13 mouse cellular contexts compared by ENCODE assay signal in genomic region chr17:28363507-28363906, GRCm38 (mm10). TPM values are rescaled to one million over a fixed set of nuclear protein-coding genes. Genes with fewer than 3 reads are reported as not detected.
A peak's percentile ranks its signal among the peaks of the same experiment; 100 is the strongest.
DNase-seq lines count a peak whose midpoint lies in the region; ATAC-seq and TF ChIP-seq lines count a peak whose summit lies in the region.
"Had no signal": no experiment of that assay in that cellular context is flagged by ENCODE, and none has a peak within 500 bp of the region (broad histone marks: within the 10 kb centered on the region; RNA-seq: fewer than 3 reads in every experiment).

No protein-coding gene starts in this region.

- TF ChIP-seq POLR2A in MEL (IDR thresholded peaks at IDR 0.05; ENCODE audit: control insufficient read depth in 1 of 2, insufficient read depth in 1 of 2, low read depth in 1 of 2, low read length in 2 of 2, poor library complexity in 1 of 2) = no peak

- no peak overlapping the region for H3K9ac ChIP-seq in forebrain, embryonic 13.5 days
- no peak overlapping the region for H3K9ac ChIP-seq in forebrain, embryonic 14.5 days (ENCODE audit: low read length)
- H3K9ac ChIP-seq in liver, embryonic 11.5 days (ENCODE audit: low read depth, low read length) = no peak overlapping the region
- no peak overlapping the region for H3K9ac ChIP-seq in liver, postnatal 0 days (replicated peaks)
- peak overlapping the region; percentile 72; the same call in 1 of the 2 replicates for H3K9ac ChIP-seq in MEL (ENCODE audit: control insufficient read depth, low read depth, low read length, poor library complexity, severe bottlenecking)
- H3K9ac ChIP-seq in intestine, embryonic 16.5 days (ENCODE audit: low read depth, low read length) = 0 out of 2 replicates have a peak overlapping the region, but pooled peaks have one; percentile 54

- no peaks in the 10 kb centered on the region for H3K9me3 ChIP-seq in forebrain, embryonic 13.5 days (replicated peaks)
- no peaks in the 10 kb centered on the region for H3K9me3 ChIP-seq in forebrain, embryonic 14.5 days (replicated peaks; ENCODE audit: control insufficient read depth, low read length)
- no peaks in the 10 kb centered on the region for H3K9me3 ChIP-seq in liver, embryonic 11.5 days (ENCODE audit: control insufficient read depth, low read length)
- H3K9me3 ChIP-seq in liver, postnatal 0 days (ENCODE audit: low read length) = no peaks in the 10 kb centered on the region
- no peaks in the 10 kb centered on the region for H3K9me3 ChIP-seq in MEL (replicated peaks; ENCODE audit: insufficient read depth, low read length)
- H3K9me3 ChIP-seq in intestine, embryonic 16.5 days (ENCODE audit: control insufficient read depth, low read length) = 0 out of 2 replicates have a peak, but pooled peaks cover 3% of the 10 kb centered on the region

- H3K4me3 ChIP-seq in forebrain, embryonic 13.5 days = no peak overlapping the region
- H3K4me3 ChIP-seq in forebrain, embryonic 14.5 days (ENCODE audit: low read depth, low read length) = no peak overlapping the region
- H3K4me3 ChIP-seq in liver, embryonic 11.5 days (ENCODE audit: low read depth, low read length) = no peak overlapping the region; the same call in 1 of the 2 replicates
- H3K4me3 ChIP-seq in liver, postnatal 0 days (ENCODE audit: low read depth, low read length) = no peak overlapping the region
- H3K4me3 ChIP-seq in MEL (ENCODE audit: control insufficient read depth in 1 of 2, insufficient read depth in 1 of 2, low read depth in 2 of 2, low read length in 2 of 2) = peak overlapping the region in 1 of 2 experiments; percentile 55; a peak in 1 of 4 replicates
- H3K4me3 ChIP-seq in intestine, embryonic 16.5 days (ENCODE audit: low read length) = no peak overlapping the region

- TF ChIP-seq CTCF in liver, postnatal 0 days (IDR thresholded peaks at IDR 0.05; ENCODE audit: low read depth) = no peak
- no peak for TF ChIP-seq CTCF in MEL (IDR thresholded peaks at IDR 0.05 in 2 of 3, conservative IDR thresholded peaks at IDR 0.05 in 1 of 3; ENCODE audit: control insufficient read depth in 1 of 3, insufficient read depth in 1 of 3, low read depth in 2 of 3, low read length in 3 of 3, poor library complexity in 1 of 3, severe bottlenecking in 1 of 3)

- no peak for TF ChIP-seq EP300 in liver, postnatal 0 days (IDR thresholded peaks at IDR 0.05; ENCODE audit: low read depth)
- TF ChIP-seq EP300 in MEL (IDR thresholded peaks at IDR 0.05; ENCODE audit: low read depth in 1 of 2, low read length in 2 of 2) = no peak

- no peaks in the 10 kb centered on the region for H3K36me3 ChIP-seq in forebrain, embryonic 13.5 days (ENCODE audit: poor library complexity, severe bottlenecking)
- H3K36me3 ChIP-seq in forebrain, embryonic 14.5 days (ENCODE audit: control insufficient read depth, insufficient read depth, low read length) = no peaks in the 10 kb centered on the region
- no peaks in the 10 kb centered on the region for H3K36me3 ChIP-seq in liver, embryonic 11.5 days (ENCODE audit: control insufficient read depth, insufficient read depth, low read length)
- no peaks in the 10 kb centered on the region for H3K36me3 ChIP-seq in liver, postnatal 0 days (replicated peaks; ENCODE audit: insufficient read depth, low read length)
- peaks cover 0 to 4% of the 10 kb centered on the region in 2 experiments; a peak in 2 of 4 replicates for H3K36me3 ChIP-seq in MEL (ENCODE audit: control insufficient read depth in 1 of 2, insufficient read depth in 2 of 2, low read length in 2 of 2)
- H3K36me3 ChIP-seq in intestine, embryonic 16.5 days (ENCODE audit: control insufficient read depth, insufficient read depth, low read length) = no peaks in the 10 kb centered on the region

- H3K4me2 ChIP-seq in forebrain, embryonic 13.5 days = peak overlapping the region; percentile 55; the same call in 1 of the 2 replicates
- H3K4me2 ChIP-seq in forebrain, embryonic 14.5 days (ENCODE audit: low read length) = no peak overlapping the region
- peak overlapping the region; percentile 68 for H3K4me2 ChIP-seq in liver, embryonic 11.5 days
- H3K4me2 ChIP-seq in liver, postnatal 0 days (ENCODE audit: low read depth, low read length) = no peak overlapping the region
- peak overlapping the region; percentile 57; the same call in 1 of the 2 replicates for H3K4me2 ChIP-seq in intestine, embryonic 16.5 days (ENCODE audit: low read depth, low read length)

- WGBS in forebrain, embryonic 13.5 days = 6% methylated on average over 6 of the region's 6 CpGs
- WGBS in forebrain, embryonic 14.5 days = 8% methylated on average over 6 of the region's 6 CpGs
- WGBS in liver, embryonic 11.5 days = 15% methylated on average over 6 of the region's 6 CpGs
- WGBS in liver, postnatal 0 days (ENCODE audit: insufficient replicate concordance) = 19% methylated on average over 6 of the region's 6 CpGs
- 40% methylated on average over 6 of the region's 6 CpGs for WGBS in intestine, embryonic 16.5 days

- TF ChIP-seq RAD21 in MEL (IDR thresholded peaks at IDR 0.05; ENCODE audit: low read depth, low read length) = no peak

- H3K4me1 ChIP-seq in forebrain, embryonic 13.5 days = peaks cover 23% of the 10 kb centered on the region
- peaks cover 5% of the 10 kb centered on the region; the same call in 1 of the 2 replicates for H3K4me1 ChIP-seq in forebrain, embryonic 14.5 days (ENCODE audit: control insufficient read depth, insufficient read depth, low read length)
- peaks cover 20% of the 10 kb centered on the region for H3K4me1 ChIP-seq in liver, embryonic 11.5 days (replicated peaks; ENCODE audit: control insufficient read depth, insufficient read depth, low read length)
- H3K4me1 ChIP-seq in liver, postnatal 0 days (ENCODE audit: insufficient read depth) = peaks cover 5% of the 10 kb centered on the region; the same call in 1 of the 2 replicates
- peaks cover 0 to 15% of the 10 kb centered on the region in 2 experiments; a peak in 3 of 4 replicates for H3K4me1 ChIP-seq in MEL (ENCODE audit: control insufficient read depth in 1 of 2, insufficient read depth in 2 of 2, low read length in 2 of 2)
- peaks cover 22% of the 10 kb centered on the region for H3K4me1 ChIP-seq in intestine, embryonic 16.5 days (ENCODE audit: control insufficient read depth, insufficient read depth, low read length)

- peaks cover 78% of the 10 kb centered on the region for H3K27me3 ChIP-seq in forebrain, embryonic 13.5 days
- peaks cover 43% of the 10 kb centered on the region for H3K27me3 ChIP-seq in forebrain, embryonic 14.5 days (replicated peaks; ENCODE audit: control insufficient read depth, insufficient read depth, low read length)
- peaks cover 51% of the 10 kb centered on the region for H3K27me3 ChIP-seq in liver, embryonic 11.5 days (replicated peaks; ENCODE audit: control insufficient read depth, insufficient read depth, low read length)
- H3K27me3 ChIP-seq in liver, postnatal 0 days (ENCODE audit: insufficient read depth, low read length) = peaks cover 59% of the 10 kb centered on the region
- no peaks in the 10 kb centered on the region for H3K27me3 ChIP-seq in MEL (ENCODE audit: control insufficient read depth in 1 of 2, insufficient read depth in 2 of 2, low read length in 2 of 2)
- H3K27me3 ChIP-seq in intestine, embryonic 16.5 days (replicated peaks; ENCODE audit: control insufficient read depth, insufficient read depth, low read length) = peaks cover 27% of the 10 kb centered on the region

- ATAC-seq in forebrain, embryonic 13.5 days = no peak
- ATAC-seq in forebrain, embryonic 14.5 days = no peak
- no peak for ATAC-seq in liver, embryonic 11.5 days (replicated peaks; ENCODE audit: low FRiP score)
- ATAC-seq in liver, postnatal 0 days = no peak
- no peak for ATAC-seq in intestine, embryonic 16.5 days
- ATAC-seq in megakaryocyte-erythroid progenitor cell, adult 5-6 weeks (replicated peaks; ENCODE audit: low FRiP score, low TSS enrichment, poor library complexity, severe bottlenecking) = no peak

- no peak overlapping the region for H3K27ac ChIP-seq in forebrain, embryonic 13.5 days
- H3K27ac ChIP-seq in forebrain, embryonic 14.5 days (ENCODE audit: low read depth, low read length) = no peak overlapping the region
- H3K27ac ChIP-seq in liver, embryonic 11.5 days (ENCODE audit: low read depth, low read length) = no peak overlapping the region
- H3K27ac ChIP-seq in liver, postnatal 0 days (ENCODE audit: low read depth) = no peak overlapping the region
- no peak overlapping the region; the same call in 1 of the 2 replicates for H3K27ac ChIP-seq in MEL (ENCODE audit: control insufficient read depth, low read depth, low read length)
- H3K27ac ChIP-seq in intestine, embryonic 16.5 days (ENCODE audit: low read length) = no peak overlapping the region

- no peak for DNase-seq in forebrain, embryonic 14.5 days (ENCODE audit: low spot score)
- no peak for DNase-seq in liver, embryonic 11.5 days (ENCODE audit: low spot score)
- no peak for DNase-seq in liver, postnatal 0 days
- DNase-seq in MEL (ENCODE audit: low read depth, low spot score) = no peak
- DNase-seq in right cerebral cortex, postnatal 25 days = no peak
- DNase-seq: adrenal gland, postnatal 36 days; B cell, adult 2 months; cerebellum, adult 8-10 months had no signal

- no peaks in the 10 kb centered on the region for H3K79me2 ChIP-seq in MEL (ENCODE audit: control insufficient read depth, insufficient read depth, low read length, poor library complexity)

RNA-seq across cellular contexts. Expression of gene Tulp1, which starts 1.5 kb away (rescaled TPM):
- 1.4 and 1.7 TPM in 2 replicates for polyA plus RNA-seq in forebrain, embryonic 13.5 days (2015; fragmentation: Nextera tagmentation; extraction: Ambion mirVana)
- polyA plus RNA-seq in forebrain, embryonic 14.5 days (2014; fragmentation: Nextera tagmentation; extraction: Ambion mirVana) = 1.3 and 1.5 TPM in 2 replicates
- 2.8 and 3.3 TPM in 2 replicates for polyA plus RNA-seq in liver, embryonic 11.5 days (2014; fragmentation: Nextera tagmentation; extraction: Ambion mirVana)
- 0.18 and 0.33 TPM in 2 replicates for polyA plus RNA-seq in liver, postnatal 0 days (2015; fragmentation: Nextera tagmentation; extraction: Ambion mirVana)
- total RNA-seq in MEL (2012; rRNA removed) = 0.23 and 0.49 TPM in 2 replicates
- 1 to 10 TPM in 1 of 2 experiments, not detected in 1; 2.4 TPM for polyA plus RNA-seq in MEL (2012; ENCODE audit: insufficient read depth in 1 of 2, insufficient read length in 2 of 2, low read depth in 1 of 2, low replicate concordance in 2 of 2, missing spikeins in 1 of 2)
- polyA plus RNA-seq in intestine, embryonic 16.5 days (2015; fragmentation: Nextera tagmentation; extraction: Ambion mirVana) = 3.0 and 3.6 TPM in 2 replicates
- not detected in 2 replicates for total RNA-seq in megakaryocyte-erythroid progenitor cell, adult 5-6 weeks (2014; fragmentation: Nextera tagmentation)
- 0.99 TPM in 1 of 2 replicates, not detected in the other for total RNA-seq in megakaryocyte-erythroid progenitor cell, adult 5-6 weeks (2017)
- total RNA-seq: layer of hippocampus, adult 18-20 months; megakaryocyte progenitor cell, adult 5-6 weeks had no signal

RNA-seq across cellular contexts. Expression of gene Tead3, which starts 12.9 kb away (rescaled TPM):
- 2.4 and 2.8 TPM in 2 replicates for polyA plus RNA-seq in forebrain, embryonic 13.5 days (2015; fragmentation: Nextera tagmentation; extraction: Ambion mirVana)
- 1.8 and 2.4 TPM in 2 replicates for polyA plus RNA-seq in forebrain, embryonic 14.5 days (2014; fragmentation: Nextera tagmentation; extraction: Ambion mirVana)
- polyA plus RNA-seq in liver, embryonic 11.5 days (2014; fragmentation: Nextera tagmentation; extraction: Ambion mirVana) = 4.3 and 4.6 TPM in 2 replicates
- polyA plus RNA-seq in liver, postnatal 0 days (2015; fragmentation: Nextera tagmentation; extraction: Ambion mirVana) = 0.79 and 1.2 TPM in 2 replicates
- total RNA-seq in MEL (2012; rRNA removed) = 0.46 and 0.73 TPM in 2 replicates
- polyA plus RNA-seq in MEL (2012; ENCODE audit: insufficient read depth in 1 of 2, insufficient read length in 2 of 2, low read depth in 1 of 2, low replicate concordance in 2 of 2, missing spikeins in 1 of 2) = 1 to 10 TPM in 1 of 2 experiments, not detected in 1; 4.1 TPM
- polyA plus RNA-seq in intestine, embryonic 16.5 days (2015; fragmentation: Nextera tagmentation; extraction: Ambion mirVana) = 8.5 and 9.3 TPM in 2 replicates
- 0.20 and 0.37 TPM in 2 replicates for total RNA-seq in megakaryocyte-erythroid progenitor cell, adult 5-6 weeks (2014; fragmentation: Nextera tagmentation)
- total RNA-seq in megakaryocyte-erythroid progenitor cell, adult 5-6 weeks (2017) = 0.30 TPM in 1 of 2 replicates, not detected in the other

RNA-seq across cellular contexts. Expression of gene Rpl10a, which starts 35.2 kb away (rescaled TPM):
- polyA plus RNA-seq in forebrain, embryonic 13.5 days (2015; fragmentation: Nextera tagmentation; extraction: Ambion mirVana) = 444 and 501 TPM in 2 replicates
- polyA plus RNA-seq in forebrain, embryonic 14.5 days (2014; fragmentation: Nextera tagmentation; extraction: Ambion mirVana) = 360 and 532 TPM in 2 replicates
- 683 and 733 TPM in 2 replicates for polyA plus RNA-seq in liver, embryonic 11.5 days (2014; fragmentation: Nextera tagmentation; extraction: Ambion mirVana)
- 296 and 311 TPM in 2 replicates for polyA plus RNA-seq in liver, postnatal 0 days (2015; fragmentation: Nextera tagmentation; extraction: Ambion mirVana)
- total RNA-seq in MEL (2012; rRNA removed) = 2,803 and 2,872 TPM in 2 replicates
- polyA plus RNA-seq in MEL (2012; ENCODE audit: insufficient read depth in 1 of 2, insufficient read length in 2 of 2, low read depth in 1 of 2, low replicate concordance in 2 of 2, missing spikeins in 1 of 2) = 1,000 to 10,000 TPM in 1 of 2 experiments, not detected in 1; 2,044 TPM
- 591 and 604 TPM in 2 replicates for polyA plus RNA-seq in intestine, embryonic 16.5 days (2015; fragmentation: Nextera tagmentation; extraction: Ambion mirVana)
- 3,438 and 3,746 TPM in 2 replicates for total RNA-seq in megakaryocyte-erythroid progenitor cell, adult 5-6 weeks (2014; fragmentation: Nextera tagmentation)
- 861 and 1,170 TPM in 2 replicates for total RNA-seq in megakaryocyte-erythroid progenitor cell, adult 5-6 weeks (2017)

RNA-seq across cellular contexts. Expression of gene Fance, which starts 50.2 kb away (rescaled TPM):
- polyA plus RNA-seq in forebrain, embryonic 13.5 days (2015; fragmentation: Nextera tagmentation; extraction: Ambion mirVana) = 22.6 and 24.6 TPM in 2 replicates
- 21.7 and 24.5 TPM in 2 replicates for polyA plus RNA-seq in forebrain, embryonic 14.5 days (2014; fragmentation: Nextera tagmentation; extraction: Ambion mirVana)
- polyA plus RNA-seq in liver, embryonic 11.5 days (2014; fragmentation: Nextera tagmentation; extraction: Ambion mirVana) = 30.2 and 31.1 TPM in 2 replicates
- polyA plus RNA-seq in liver, postnatal 0 days (2015; fragmentation: Nextera tagmentation; extraction: Ambion mirVana) = 6.7 and 7.1 TPM in 2 replicates
- 46.0 and 51.2 TPM in 2 replicates for total RNA-seq in MEL (2012; rRNA removed)
- 100 to 1,000 TPM; 105 to 382 TPM for polyA plus RNA-seq in MEL (2012; ENCODE audit: insufficient read depth in 1 of 2, insufficient read length in 2 of 2, low read depth in 1 of 2, low replicate concordance in 2 of 2, missing spikeins in 1 of 2)
- polyA plus RNA-seq in intestine, embryonic 16.5 days (2015; fragmentation: Nextera tagmentation; extraction: Ambion mirVana) = 20.2 and 21.8 TPM in 2 replicates
- 47.6 and 82.8 TPM in 2 replicates for total RNA-seq in megakaryocyte-erythroid progenitor cell, adult 5-6 weeks (2014; fragmentation: Nextera tagmentation)
- 21.0 and 56.9 TPM in 2 replicates for total RNA-seq in megakaryocyte-erythroid progenitor cell, adult 5-6 weeks (2017)

Comparison
In these comparisons a context has a peak if more than half of its experiments do, and no peak if none do; other contexts are left out.
1. H3K4me2 ChIP-seq: peak in forebrain, embryonic 13.5 days (single experiment), liver, embryonic 11.5 days (single experiment) and intestine, embryonic 16.5 days (single experiment); none in forebrain, embryonic 14.5 days (single experiment) and liver, postnatal 0 days (single experiment).
2. H3K9ac ChIP-seq: peak in MEL (single experiment) and intestine, embryonic 16.5 days (single experiment); none in forebrain, embryonic 13.5 days (single experiment), forebrain, embryonic 14.5 days (single experiment), liver, embryonic 11.5 days (single experiment) and liver, postnatal 0 days (single experiment).